In the genomic region with DNA sequence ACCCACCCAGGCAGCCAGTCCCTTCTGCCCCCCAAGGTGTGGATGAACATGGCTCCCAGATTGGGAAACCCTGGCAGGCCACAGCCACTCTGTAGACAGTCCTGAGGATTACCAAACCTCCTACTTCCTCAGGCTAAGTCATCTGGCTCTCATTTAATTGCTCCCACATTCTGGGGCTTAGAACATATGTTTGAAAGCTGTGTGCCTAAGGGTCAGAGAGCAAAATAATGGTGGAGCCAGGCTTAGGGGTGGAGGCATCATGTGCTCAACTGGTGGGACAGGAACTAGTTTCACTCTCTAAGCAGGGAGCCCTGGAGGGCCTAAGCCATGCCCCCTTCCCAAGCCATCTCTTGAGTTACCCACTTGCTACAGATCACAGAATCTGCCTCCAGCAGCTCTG, we compare ENCODE assay signal across 20 mouse cellular contexts.
DNase-seq lines count a peak whose midpoint lies in the region; ATAC-seq lines count a peak whose summit lies in the region.
"Had no signal": no experiment of that assay in that cellular context is flagged by ENCODE, and none has a peak within 500 bp of the region (broad histone marks: within the 10 kb centered on the region; RNA-seq: fewer than 3 reads in every experiment).

No protein-coding gene starts in this region.

- no peak for ATAC-seq in forebrain, embryonic 14.5 days
- ATAC-seq in limb, embryonic 12.5 days (ENCODE audit: insufficient number of reproducible peaks, insufficient read depth, low FRiP score, low TSS enrichment, low read depth): peak; percentile 38; the same call in 1 of the 2 replicates
- ATAC-seq: forebrain, embryonic 13.5 days; hindbrain, postnatal 0 days had no signal

- no peak for DNase-seq in forebrain, embryonic 10.5 days (ENCODE audit: extremely low spot score, low spot score)
- no peak for DNase-seq in forebrain, embryonic 14.5 days (ENCODE audit: low spot score)
- DNase-seq in embryo, embryonic 11 days: peak; percentile 53
- DNase-seq in fat pad, adult 2 months (ENCODE audit: extremely low read depth, low read depth, low spot score): peak; percentile 51
- DNase-seq in neural tube, embryonic 10.5 days (ENCODE audit: extremely low spot score, low spot score): no peak
- no peak for DNase-seq in gastrocnemius, postnatal 4 days (ENCODE audit: low spot score in 2 of 2)
- DNase-seq in adrenal gland, adult 8-10 months: no peak
- DNase-seq: adrenal gland, postnatal 14 days; cerebellum, adult 11-12 months; cerebellum, adult 9-11 months; cerebellum, postnatal 36 days; gastrocnemius, postnatal 10 days; heart, adult 2 months; heart, postnatal 36 days; kidney, adult 11 months had no signal

- no peaks in the 10 kb centered on the region for H3K9me3 ChIP-seq in forebrain, embryonic 10.5 days
- H3K9me3 ChIP-seq in forebrain, embryonic 14.5 days (replicated peaks; ENCODE audit: control insufficient read depth, low read length): no peaks in the 10 kb centered on the region
- H3K9me3 ChIP-seq in limb, embryonic 12.5 days: no peaks in the 10 kb centered on the region
- H3K9me3 ChIP-seq: forebrain, embryonic 13.5 days; heart, embryonic 13.5 days; hindbrain, embryonic 13.5 days had no signal

- H3K36me3 ChIP-seq in forebrain, embryonic 10.5 days (replicated peaks): no peaks in the 10 kb centered on the region
- no peaks in the 10 kb centered on the region for H3K36me3 ChIP-seq in forebrain, embryonic 14.5 days (ENCODE audit: control insufficient read depth, insufficient read depth, low read length)
- peaks cover 4% of the 10 kb centered on the region; the same call in 1 of the 2 replicates for H3K36me3 ChIP-seq in limb, embryonic 12.5 days
- H3K36me3 ChIP-seq: heart, embryonic 13.5 days; hindbrain, embryonic 13.5 days had no signal

- H3K4me3 ChIP-seq in forebrain, embryonic 10.5 days: no peak overlapping the region
- H3K4me3 ChIP-seq in forebrain, embryonic 14.5 days (ENCODE audit: low read depth, low read length): no peak overlapping the region
- H3K4me3 ChIP-seq in limb, embryonic 12.5 days (replicated peaks): no peak overlapping the region
- H3K4me3 ChIP-seq: forebrain, embryonic 13.5 days; heart, adult 2 months; heart, embryonic 13.5 days; hindbrain, embryonic 13.5 days had no signal

- H3K9ac ChIP-seq in forebrain, embryonic 14.5 days (ENCODE audit: low read length): no peak overlapping the region
- 0 out of 2 replicates have a peak overlapping the region, but pooled peaks have one; percentile 8 for H3K9ac ChIP-seq in limb, embryonic 12.5 days (replicated peaks)
- H3K9ac ChIP-seq: forebrain, embryonic 13.5 days; heart, embryonic 13.5 days; hindbrain, embryonic 13.5 days had no signal

- no peak overlapping the region for H3K4me2 ChIP-seq in forebrain, embryonic 14.5 days (ENCODE audit: low read length)
- H3K4me2 ChIP-seq in limb, embryonic 12.5 days: no peak overlapping the region
- H3K4me2 ChIP-seq: forebrain, embryonic 13.5 days; heart, embryonic 13.5 days; hindbrain, embryonic 13.5 days had no signal

- peak overlapping the region; percentile 9; the same call in 1 of the 2 replicates for H3K27ac ChIP-seq in forebrain, embryonic 10.5 days
- H3K27ac ChIP-seq in forebrain, embryonic 14.5 days (ENCODE audit: low read depth, low read length): no peak overlapping the region
- H3K27ac ChIP-seq in limb, embryonic 12.5 days: peak overlapping the region; percentile 70
- H3K27ac ChIP-seq: forebrain, embryonic 13.5 days; heart, adult 2 months; heart, embryonic 13.5 days; hindbrain, embryonic 13.5 days; hindbrain, postnatal 0 days had no signal

- peaks cover 34% of the 10 kb centered on the region for H3K4me1 ChIP-seq in forebrain, embryonic 10.5 days
- H3K4me1 ChIP-seq in forebrain, embryonic 14.5 days (ENCODE audit: control insufficient read depth, insufficient read depth, low read length): no peaks in the 10 kb centered on the region
- H3K4me1 ChIP-seq in limb, embryonic 12.5 days (replicated peaks): peaks cover 43% of the 10 kb centered on the region

- no peaks in the 10 kb centered on the region for H3K27me3 ChIP-seq in forebrain, embryonic 10.5 days (ENCODE audit: poor library complexity, severe bottlenecking)
- no peaks in the 10 kb centered on the region for H3K27me3 ChIP-seq in forebrain, embryonic 14.5 days (replicated peaks; ENCODE audit: control insufficient read depth, insufficient read depth, low read length)
- 0 out of 2 replicates have a peak, but pooled peaks cover 1% of the 10 kb centered on the region for H3K27me3 ChIP-seq in limb, embryonic 12.5 days
- H3K27me3 ChIP-seq: forebrain, embryonic 13.5 days; hindbrain, embryonic 13.5 days had no signal

Comparison
In these comparisons a context has a peak if more than half of its experiments do, and no peak if none do; other contexts are left out.
1. DNase-seq: peak in embryo, embryonic 11 days (single experiment) and fat pad, adult 2 months (single experiment); none in forebrain, embryonic 10.5 days (single experiment), forebrain, embryonic 14.5 days (single experiment), neural tube, embryonic 10.5 days (single experiment), gastrocnemius, postnatal 4 days (0 of 2) and adrenal gland, adult 8-10 months (single experiment).